Mouse (Mus musculus) c-Kit-positive CD71-negative TER-119-negative erythroid progenitor cells, embryonic 14.5 days (primary cell): ENCODE data around the gene Plxna4.
"Not testable (repeated sequence)": the region's sequence is repeated elsewhere in the genome, so short reads cannot be mapped to it uniquely, and the experiment has no call there.

Experiments used
- DNase-seq: peaks from one replicate; pipeline ENCODE4 v3.0.0-alpha.2; 2013; ENCODE audit warnings: low read depth

Gene Plxna4

GRCm38 (mm10) chr6:32540155-32540554 is 47.8 kb downstream of the Plxna4 start:
- DNase-seq: no peak

- DNase-seq: peak; percentile 9
These were observed 53.8 kb downstream of the Plxna4 start for GRCm38 (mm10) chr6:32533962-32534740.

- no peak for DNase-seq
These were observed 59.9 kb downstream of the Plxna4 start for GRCm38 (mm10) chr6:32528081-32528570.

- no peak for DNase-seq
These were observed 60.5 kb downstream of the Plxna4 start for GRCm38 (mm10) chr6:32527518-32527917.

- DNase-seq: no peak
These were observed 61.2 kb downstream of the Plxna4 start for GRCm38 (mm10) chr6:32526762-32527161.

- DNase-seq: no peak
These were observed 67.9 kb downstream of the Plxna4 start for GRCm38 (mm10) chr6:32520097-32520496.

GRCm38 (mm10) chr6:32518617-32519016 is 69.4 kb downstream of the Plxna4 start:
- DNase-seq: no peak

GRCm38 (mm10) chr6:32514096-32514495 is 73.9 kb downstream of the Plxna4 start:
- DNase-seq: no peak

- DNase-seq: no peak
These were observed 76.0 kb downstream of the Plxna4 start for GRCm38 (mm10) chr6:32512010-32512409.

- DNase-seq: no peak
These were observed 77.1 kb downstream of the Plxna4 start for GRCm38 (mm10) chr6:32510924-32511323.

GRCm38 (mm10) chr6:32510491-32510890 is 77.5 kb downstream of the Plxna4 start:
- DNase-seq: no peak

GRCm38 (mm10) chr6:32509046-32509445 is 78.9 kb downstream of the Plxna4 start:
- DNase-seq: no peak

GRCm38 (mm10) chr6:32504963-32505362 is 83.0 kb downstream of the Plxna4 start:
- no peak for DNase-seq

GRCm38 (mm10) chr6:32501186-32501585 is 86.8 kb downstream of the Plxna4 start:
- DNase-seq: not testable (repeated sequence)

- DNase-seq: no peak
These were observed 89.9 kb downstream of the Plxna4 start for GRCm38 (mm10) chr6:32498106-32498505.

- DNase-seq: no peak
These were observed 91.9 kb downstream of the Plxna4 start for GRCm38 (mm10) chr6:32496109-32496508.

- no peak for DNase-seq
These were observed 92.5 kb downstream of the Plxna4 start for GRCm38 (mm10) chr6:32495532-32495931.

- DNase-seq: no peak
These were observed 94.4 kb downstream of the Plxna4 start for GRCm38 (mm10) chr6:32493557-32493956.

- no peak for DNase-seq
These were observed 100.9 kb downstream of the Plxna4 start for GRCm38 (mm10) chr6:32487121-32487520.

- DNase-seq: no peak
These were observed 105.5 kb downstream of the Plxna4 start for GRCm38 (mm10) chr6:32482469-32482868.

GRCm38 (mm10) chr6:32480741-32481140 is 107.3 kb downstream of the Plxna4 start:
- DNase-seq: no peak

- no peak for DNase-seq
These were observed 108.2 kb downstream of the Plxna4 start for GRCm38 (mm10) chr6:32479765-32480164.

- peak; percentile 13 for DNase-seq
These were observed 108.7 kb downstream of the Plxna4 start for GRCm38 (mm10) chr6:32479193-32479758.

GRCm38 (mm10) chr6:32475958-32476357 is 112.0 kb downstream of the Plxna4 start:
- DNase-seq: no peak
